Mouse (Mus musculus) ovary, adult 10 weeks (tissue): ENCODE results near the gene Cdc42bpg. TPM values are rescaled to one million over a fixed set of nuclear protein-coding genes. Genes with fewer than 3 reads are reported as not detected.

ENCODE experiments used
- polyA plus RNA-seq: library from polyadenylated mRNA; stranded (reverse); fragments of 350-450 nt; fragmentation: Illumina TruSeq; extraction: RNeasy Lipid Tissue Mini Kit (QIAGEN cat#74804); gene quantifications from one replicate; pipeline ENCODE4 v1.2.3, GENCODE M21; 2014

The Cdc42bpg gene
- 1.2 TPM for polyA plus RNA-seq

DNA sequence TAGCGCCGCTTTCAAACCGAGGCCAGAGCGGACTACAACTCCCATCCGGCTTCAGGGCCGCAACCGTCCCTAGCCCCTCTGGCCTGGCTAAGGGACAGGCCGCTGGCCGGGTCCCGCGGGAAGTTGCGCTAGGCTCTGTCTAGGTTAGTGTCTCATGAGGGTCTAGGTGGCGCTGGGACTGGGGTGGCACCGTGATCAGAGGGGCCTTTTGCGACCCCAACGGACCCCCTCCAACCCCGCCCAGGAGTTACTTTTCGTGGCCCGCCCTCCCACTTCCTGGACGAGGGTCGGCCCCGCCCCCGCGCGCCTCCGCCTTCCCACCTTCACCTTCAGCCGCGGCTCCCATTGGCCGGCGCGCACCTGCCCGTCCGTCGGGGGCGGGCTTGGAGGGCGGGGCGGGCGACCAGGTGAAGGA lies at the start of gene Cdc42bpg:
Gene Cdc42bpg, plus strand, starts transcription at position 320 of the 415 bp plus-strand sequence.

DNA sequence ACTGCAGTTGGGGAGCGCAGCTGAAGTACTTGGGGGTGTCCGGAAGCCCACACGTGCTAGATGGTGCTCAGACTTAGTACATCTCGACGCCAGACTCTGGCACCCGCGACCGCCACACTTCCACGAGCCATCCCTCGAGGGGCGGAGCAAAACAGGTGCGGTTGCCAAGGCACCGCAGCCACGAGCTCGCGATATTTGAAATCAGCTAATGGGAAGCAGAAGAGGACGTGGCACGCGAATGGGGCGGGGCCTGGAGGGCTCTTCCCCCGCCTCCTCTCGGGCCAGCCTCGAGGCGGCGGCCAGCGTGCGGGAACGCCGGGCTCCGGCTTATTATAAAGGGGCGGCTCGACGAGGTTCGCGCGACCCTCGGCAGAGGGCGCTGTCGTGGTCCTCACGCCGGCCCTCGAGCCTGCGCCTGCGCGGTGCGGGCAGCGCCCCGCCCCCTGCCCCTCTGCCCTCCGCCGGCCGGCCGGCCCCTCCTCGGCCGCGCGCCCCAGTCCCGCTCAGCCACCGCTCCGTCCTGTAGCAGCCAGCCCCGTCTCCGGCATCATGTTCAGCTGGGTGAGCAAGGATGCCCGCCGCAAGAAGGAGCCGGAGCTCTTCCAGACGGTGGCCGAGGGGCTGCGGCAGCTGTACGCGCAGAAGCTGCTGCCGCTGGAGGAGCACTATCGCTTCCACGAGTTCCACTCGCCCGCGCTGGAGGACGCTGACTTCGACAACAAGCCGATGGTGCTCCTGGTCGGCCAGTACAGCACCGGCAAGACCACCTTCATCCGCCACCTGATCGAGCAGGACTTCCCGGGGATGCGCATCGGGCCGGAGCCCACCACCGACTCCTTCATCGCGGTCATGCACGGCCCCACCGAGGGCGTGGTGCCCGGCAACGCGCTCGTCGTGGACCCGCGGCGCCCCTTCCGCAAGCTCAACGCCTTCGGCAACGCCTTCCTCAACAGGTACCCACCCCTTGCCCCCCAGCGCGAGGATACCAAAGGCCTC lies 29.5 kb upstream of the Cdc42bpg start, which contains the start of gene Ehd1:
Gene Ehd1, plus strand, starts transcription at position 300 of the 996 bp plus-strand sequence.

DNA sequence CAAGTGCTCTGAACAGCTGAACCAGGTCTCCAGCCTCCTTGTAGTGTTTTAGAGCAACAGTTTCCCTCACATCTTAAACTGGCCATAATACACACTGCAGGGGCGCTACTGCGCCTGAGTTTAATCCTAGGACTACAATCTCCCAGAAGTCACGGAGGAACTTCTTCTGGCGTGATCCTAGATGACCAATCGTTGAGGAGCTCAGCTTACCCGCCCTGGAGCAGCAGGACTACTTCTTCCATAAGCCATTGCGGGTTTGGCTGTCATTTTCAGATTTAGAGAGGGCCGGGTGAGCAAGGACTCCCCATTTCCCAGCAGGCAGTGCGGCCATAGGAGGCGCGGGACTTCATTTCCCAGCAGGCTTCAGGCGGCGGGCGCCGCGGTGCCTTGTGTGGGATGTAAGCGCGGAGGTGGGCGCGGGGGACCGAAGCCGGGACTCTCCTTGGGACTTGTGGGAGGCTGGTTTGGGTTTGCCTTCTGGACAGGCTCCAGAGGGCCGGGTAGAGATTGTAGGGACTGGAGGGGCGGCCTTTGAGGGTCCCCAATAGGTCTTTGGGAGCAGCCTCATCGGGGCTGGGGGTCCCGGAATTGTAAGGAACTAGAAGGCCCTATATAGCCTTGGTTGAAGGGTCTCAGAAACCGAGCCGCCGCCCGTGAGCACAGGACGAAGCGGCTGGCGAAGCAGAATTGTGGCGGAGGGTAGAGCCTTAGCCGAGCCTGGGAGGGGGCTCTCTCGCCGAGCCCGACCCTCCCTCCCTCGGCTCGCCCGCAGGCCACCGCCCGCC lies 28.6 kb downstream of the Cdc42bpg start, which contains the start of gene Men1:
Gene Men1, plus strand, starts transcription at position 307 of the 785 bp plus-strand sequence.

DNA sequence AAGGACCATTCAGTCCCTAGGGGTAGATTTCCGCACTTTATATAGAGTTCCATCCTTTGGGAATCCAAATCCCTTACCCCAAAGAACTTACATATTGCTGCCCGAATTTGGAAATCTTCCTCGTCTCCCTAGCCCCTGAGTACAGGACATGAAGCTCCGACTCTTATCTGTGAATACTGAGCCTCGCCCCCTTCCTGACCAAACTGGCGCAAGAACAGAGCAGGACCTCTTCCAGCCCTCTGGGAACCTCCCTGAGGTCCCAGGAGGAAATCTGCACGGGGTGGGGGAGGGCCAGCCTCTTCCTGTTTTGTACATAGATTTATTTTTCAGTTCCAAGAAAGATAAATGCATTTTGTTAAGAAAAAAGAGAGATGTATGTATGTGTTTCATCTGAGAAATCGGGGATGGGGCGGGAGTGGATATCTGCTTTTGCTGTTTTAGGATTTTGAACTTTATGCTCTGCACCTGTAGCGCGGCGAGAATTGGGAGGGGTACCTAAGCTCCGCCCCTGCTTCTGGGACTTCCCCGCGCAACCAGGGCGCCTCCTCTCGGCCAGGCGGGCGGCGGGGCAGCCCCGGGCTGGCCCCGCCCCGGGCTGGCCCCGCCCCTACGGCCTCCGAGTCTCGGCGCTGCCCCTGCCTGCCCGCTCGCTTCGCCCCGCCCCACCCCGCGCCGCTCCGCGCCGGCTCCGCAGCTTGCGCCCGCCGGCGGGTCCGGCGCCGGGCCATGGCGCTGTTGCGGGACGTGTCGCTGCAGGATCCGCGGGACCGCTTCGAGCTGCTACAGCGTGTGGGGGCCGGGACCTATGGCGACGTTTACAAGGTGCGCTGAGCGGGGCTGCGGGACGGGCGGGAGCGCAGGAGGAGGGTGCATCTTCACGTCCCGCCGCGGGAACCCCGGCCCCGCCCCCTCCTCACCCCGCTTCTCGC lies 34.5 kb downstream of the Cdc42bpg start, which contains the start of gene Map4k2:
Gene Map4k2, plus strand, starts transcription at position 612 of the 929 bp plus-strand sequence.

DNA sequence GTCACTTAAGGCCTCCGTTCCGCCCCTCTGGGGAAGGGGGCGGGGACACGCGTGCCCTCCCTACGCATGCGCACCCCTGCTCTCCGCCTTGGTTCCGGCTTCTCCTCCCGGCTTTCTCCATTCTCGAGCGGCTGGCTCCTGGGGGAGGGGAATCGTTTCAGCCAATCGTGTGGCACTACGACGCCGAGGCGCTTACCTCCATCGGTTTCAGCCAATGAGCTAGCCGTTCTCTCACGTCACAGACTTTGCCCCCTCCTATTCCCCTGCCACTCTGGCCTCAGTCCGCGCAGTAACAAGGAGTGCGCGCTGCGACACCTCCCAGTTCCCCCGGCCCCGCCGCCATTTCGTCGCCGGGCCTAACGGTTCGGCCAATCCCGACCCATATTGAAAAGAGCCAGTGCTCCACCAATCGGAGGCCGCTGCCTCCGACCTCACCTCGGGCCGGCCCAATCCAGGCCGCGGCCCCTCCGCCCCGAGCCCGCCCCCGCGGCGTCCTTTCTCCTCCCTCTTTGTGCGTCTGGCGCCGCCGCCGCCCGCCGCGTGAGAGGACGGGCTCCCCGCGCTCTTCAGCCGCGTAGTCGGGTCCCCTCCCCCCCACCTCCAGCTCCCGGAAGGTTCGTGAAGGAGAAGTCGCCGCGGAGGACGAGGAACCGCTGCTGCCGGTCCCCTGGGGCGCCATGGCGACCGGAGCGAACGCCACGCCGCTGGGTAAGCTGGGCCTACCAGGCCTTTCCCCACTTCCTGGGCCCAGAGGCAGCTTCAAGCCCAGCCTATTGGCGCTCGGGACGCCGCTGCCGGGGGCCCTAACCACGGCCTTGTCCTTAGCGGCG lies 57.4 kb downstream of the Cdc42bpg start, which contains the start of gene Sf1:
Gene Sf1, plus strand, starts transcription at position 280 of the 830 bp plus-strand sequence.

Other genes with a start within 250 kb of the Cdc42bpg start
- gene Mrpl49, start 248.7 kb upstream of the Cdc42bpg start, polyA plus RNA-seq: 25.1 TPM
- 9.8 TPM for gene Fau, start 248.6 kb upstream of the Cdc42bpg start, polyA plus RNA-seq
- not detected for gene Znhit2, start 245.3 kb upstream of the Cdc42bpg start, polyA plus RNA-seq
- 0.97 TPM for gene Tm7sf2, start 238.1 kb upstream of the Cdc42bpg start, polyA plus RNA-seq
- gene Vps51, start 229.2 kb upstream of the Cdc42bpg start, polyA plus RNA-seq: 4.0 TPM
- gene Tmem262, start 226.4 kb upstream of the Cdc42bpg start, polyA plus RNA-seq: not detected
- not detected for gene Gm28374, start 224.2 kb upstream of the Cdc42bpg start, polyA plus RNA-seq
- 0.71 TPM for gene Zfpl1, start 221.5 kb upstream of the Cdc42bpg start, polyA plus RNA-seq
- 10.8 TPM for gene Cdca5, start 221.5 kb upstream of the Cdc42bpg start, polyA plus RNA-seq
- not detected for gene AC131692.1, start 212.0 kb upstream of the Cdc42bpg start, polyA plus RNA-seq
- gene Naaladl1, start 200.7 kb upstream of the Cdc42bpg start, polyA plus RNA-seq: not detected
- gene Sac3d1, start 187.8 kb upstream of the Cdc42bpg start, polyA plus RNA-seq: 0.97 TPM
- gene Snx15, start 178.2 kb upstream of the Cdc42bpg start, polyA plus RNA-seq: 2.1 TPM
- not detected for gene Batf2, start 165.5 kb upstream of the Cdc42bpg start, polyA plus RNA-seq
- gene Arl2, start 164.9 kb upstream of the Cdc42bpg start, polyA plus RNA-seq: 1.0 TPM
- gene Majin, start 122.1 kb upstream of the Cdc42bpg start, polyA plus RNA-seq: not detected
- gene Gpha2, start 80.1 kb upstream of the Cdc42bpg start, polyA plus RNA-seq: not detected
- gene Ppp2r5b, start 70.6 kb upstream of the Cdc42bpg start, polyA plus RNA-seq: 1.1 TPM
- not detected for gene Atg2a, start 64.8 kb upstream of the Cdc42bpg start, polyA plus RNA-seq
- gene Ehd1, start 29.7 kb upstream of the Cdc42bpg start, polyA plus RNA-seq: 10.2 TPM
- gene Men1, start 28.5 kb downstream of the Cdc42bpg start, polyA plus RNA-seq: 8.8 TPM
- gene Map4k2, start 34.7 kb downstream of the Cdc42bpg start, polyA plus RNA-seq: 3.8 TPM
- gene Sf1, start 57.2 kb downstream of the Cdc42bpg start, polyA plus RNA-seq: 146 TPM
- 9.0 TPM for gene Pygm, start 77.9 kb downstream of the Cdc42bpg start, polyA plus RNA-seq
- 0.83 TPM for gene Rasgrp2, start 92.9 kb downstream of the Cdc42bpg start, polyA plus RNA-seq
- gene Nrxn2, start 112.3 kb downstream of the Cdc42bpg start, polyA plus RNA-seq: 0.14 TPM
- not detected for gene Slc22a12, start 236.6 kb downstream of the Cdc42bpg start, polyA plus RNA-seq